20 mouse cellular contexts compared by ENCODE assay signal in the genomic region with DNA sequence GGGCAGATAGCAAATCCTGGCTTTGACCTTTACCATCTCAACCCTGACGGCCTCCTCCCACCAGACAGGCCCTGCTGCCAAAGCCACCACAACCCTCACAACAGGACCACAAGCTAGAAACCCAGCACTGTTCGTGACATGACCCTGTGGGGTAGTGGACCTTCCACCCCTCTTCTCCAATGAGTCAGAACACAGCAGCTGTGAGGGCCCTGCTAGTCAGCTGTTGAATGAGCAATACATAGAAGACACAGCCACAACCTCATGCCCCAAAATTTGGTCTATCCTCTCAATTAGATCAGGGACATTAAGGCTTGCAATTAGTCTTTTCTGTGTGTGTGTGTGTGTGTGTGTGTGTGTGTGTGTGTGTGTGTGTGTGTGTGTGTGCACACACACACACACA.
A peak's percentile ranks its signal among the peaks of the same experiment; 100 is the strongest.
DNase-seq lines count a peak whose midpoint lies in the region; ATAC-seq and TF ChIP-seq lines count a peak whose summit lies in the region.
"Had no signal": no experiment of that assay in that cellular context is flagged by ENCODE, and none has a peak within 500 bp of the region (broad histone marks: within the 10 kb centered on the region; RNA-seq: fewer than 3 reads in every experiment).

No protein-coding gene starts in this region.

- WGBS in heart, adult 2 months, result 68% methylated on average over 2 of the region's 2 CpGs

- peak; percentile 43 for DNase-seq in heart, adult 11 months
- DNase-seq in heart, adult 2 months, result no peak
- DNase-seq in cerebellum, adult 9-10 months, result no peak
- DNase-seq: adrenal gland, adult 8-10 months; adrenal gland, postnatal 14 days; adrenal gland, postnatal 36 days; B cell, adult 2 months; cerebellum, adult 11-12 months; cerebellum, adult 2 months; cerebellum, adult 9-11 months; cerebellum, postnatal 14 days; forebrain, postnatal 0 days had no signal

- intact Hi-C loops in heart, adult 2 months (cut with DNase I), result no loop called here

- no peak for ATAC-seq in granulocyte monocyte progenitor cell, adult 5-6 weeks (replicated peaks; ENCODE audit: poor library complexity, severe bottlenecking)
- ATAC-seq: activated CD4-positive, CD25-positive, alpha-beta regulatory T cell, adult 4 months; forebrain, postnatal 0 days; Patski had no signal

- H3ac ChIP-seq in C2C12 (ENCODE audit: control insufficient read depth, insufficient read length, low read depth) (no peak overlapping the region), myocyte (ENCODE audit: control insufficient read depth, insufficient read length) (no peak overlapping the region)

- peaks cover 5% of the 10 kb centered on the region for H3K36me3 ChIP-seq in heart, adult 2 months (ENCODE audit: control insufficient read depth, insufficient read depth, low read length)
- H3K36me3 ChIP-seq in C2C12 (ENCODE audit: control insufficient read depth, insufficient read depth) (peaks cover 8% of the 10 kb centered on the region), myocyte (ENCODE audit: control insufficient read depth, insufficient read depth) (no peaks in the 10 kb centered on the region)
- H3K36me3 ChIP-seq: embryonic facial prominence, embryonic 10.5 days; embryonic facial prominence, embryonic 12.5 days; forebrain, embryonic 12.5 days had no signal

- TF ChIP-seq EP300 in heart, adult 2 months (IDR thresholded peaks at IDR 0.05; ENCODE audit: insufficient read depth, low read depth, low read length), result no peak

- no peak overlapping the region for H3K4me3 ChIP-seq in heart, adult 2 months
- H3K4me3 ChIP-seq in C2C12 (ENCODE audit: insufficient read depth, poor library complexity, severe bottlenecking) (no peak overlapping the region), myocyte (no peak overlapping the region)
- H3K4me3 ChIP-seq: embryonic facial prominence, embryonic 10.5 days; embryonic facial prominence, embryonic 12.5 days; forebrain, embryonic 12.5 days had no signal

- no peak for TF ChIP-seq CTCF in heart, adult 2 months (IDR thresholded peaks at IDR 0.05)
- TF ChIP-seq CTCF in C2C12 (IDR thresholded peaks at IDR 0.05; ENCODE audit: control insufficient read depth, insufficient read depth, insufficient read length), result no peak

- H3K79me3 ChIP-seq in C2C12 (ENCODE audit: low read depth), result peaks cover 20% of the 10 kb centered on the region

- H3K9ac ChIP-seq in heart, adult 2 months (ENCODE audit: low read depth, low read length), result no peak overlapping the region
- H3K9ac ChIP-seq: embryonic facial prominence, embryonic 12.5 days; forebrain, postnatal 0 days had no signal

- peaks cover 5% of the 10 kb centered on the region for H3K4me1 ChIP-seq in heart, adult 2 months (ENCODE audit: control insufficient read depth, insufficient read depth, low read length)

- no peaks in the 10 kb centered on the region for H3K79me2 ChIP-seq in heart, adult 2 months (replicated peaks; ENCODE audit: control insufficient read depth, insufficient read depth, low read length)
- H3K79me2 ChIP-seq in C2C12 (ENCODE audit: control insufficient read depth, insufficient read depth), result peaks cover 58% of the 10 kb centered on the region
- H3K79me2 ChIP-seq in myocyte (ENCODE audit: control insufficient read depth, insufficient read depth), result peaks cover 49% of the 10 kb centered on the region

- TF ChIP-seq POLR2A in heart, adult 2 months (IDR thresholded peaks at IDR 0.05; ENCODE audit: insufficient read depth, low read depth, low read length), result no peak
- no peak for TF ChIP-seq POLR2A in myocyte (IDR thresholded peaks at IDR 0.05; ENCODE audit: insufficient read length, low read depth)

- H3K27ac ChIP-seq in heart, adult 2 months, result no peak overlapping the region
- H3K27ac ChIP-seq: embryonic facial prominence, embryonic 10.5 days; embryonic facial prominence, embryonic 12.5 days; forebrain, embryonic 12.5 days had no signal

- H3K4me2 ChIP-seq in myocyte (ENCODE audit: low read depth), result peak overlapping the region; percentile 29
- H3K4me2 ChIP-seq: embryonic facial prominence, embryonic 12.5 days; forebrain, embryonic 12.5 days had no signal

- H3K27me3 ChIP-seq in heart, adult 2 months (ENCODE audit: control insufficient read depth, insufficient read depth, low read length), result no peaks in the 10 kb centered on the region
- H3K27me3 ChIP-seq in C2C12 (ENCODE audit: control insufficient read depth, insufficient read depth, insufficient read length), result no peaks in the 10 kb centered on the region
- H3K27me3 ChIP-seq in myocyte (ENCODE audit: control insufficient read depth, insufficient read depth, insufficient read length), result no peaks in the 10 kb centered on the region
- H3K27me3 ChIP-seq: embryonic facial prominence, embryonic 12.5 days; forebrain, embryonic 12.5 days; Patski had no signal

TF ChIP-seq in C2C12, 6 proteins besides CTCF, POLR2A, EP300 and RAD21:
- TF ChIP-seq FOSL1 (IDR thresholded peaks at IDR 0.05; ENCODE audit: insufficient read depth, low read length, poor library complexity, severe bottlenecking) (no peak), MYOD1 (IDR thresholded peaks at IDR 0.05; ENCODE audit: control insufficient read depth, insufficient read length, low read depth) (peak; percentile 79), MYOG (IDR thresholded peaks at IDR 0.05; ENCODE audit: control insufficient read depth, extremely low read depth, insufficient read length) (no peak), MAX (IDR thresholded peaks at IDR 0.05) (no peak), USF1 (IDR thresholded peaks at IDR 0.05; ENCODE audit: low read depth) (peak; percentile 23)

TF ChIP-seq in myocyte, 11 proteins besides CTCF, POLR2A, EP300 and RAD21:
- TF ChIP-seq MYOG (IDR thresholded peaks at IDR 0.05; ENCODE audit: control insufficient read depth in 1 of 3, insufficient read depth in 1 of 3, insufficient read length in 2 of 3, low read depth in 2 of 3) (peak in 2 of 3 experiments; percentile 90 to 92), SRF (IDR thresholded peaks at IDR 0.05; ENCODE audit: control insufficient read depth, insufficient read length, low read depth) (no peak), TCF12 (IDR thresholded peaks at IDR 0.05; ENCODE audit: insufficient read depth, poor library complexity, severe bottlenecking) (peak; percentile 81), CEBPB (IDR thresholded peaks at IDR 0.05; ENCODE audit: insufficient read depth, poor library complexity, severe bottlenecking) (0 out of 2 replicates have a peak, but pooled peaks have one; percentile 16), MAX (IDR thresholded peaks at IDR 0.05; ENCODE audit: low read depth) (no peak), TCF3 (IDR thresholded peaks at IDR 0.05; ENCODE audit: insufficient read length, low read depth) (peak; percentile 62), REST (IDR thresholded peaks at IDR 0.05; ENCODE audit: insufficient read depth, insufficient read length) (no peak), MYOD1 (IDR thresholded peaks at IDR 0.05; ENCODE audit: control insufficient read depth in 1 of 3, insufficient read length in 2 of 3, low read depth in 2 of 3) (peak; percentile 56 to 91 (median 81))
TF ChIP-seq in myocyte: peak in this region for 5.
